Mouse (Mus musculus) forebrain, embryonic 11.5 days (tissue): ENCODE results near the gene Ift52. TPM values are rescaled to one million over a fixed set of nuclear protein-coding genes. Genes with fewer than 3 reads are reported as not detected.

ENCODE experiments used
- ATAC-seq: fragments of 200-750 bp; cut with Nextera tagmentation; replicated peaks from 2 replicates; pipeline ENCODE4 v1.8.0; 2017; ENCODE audit warnings: moderate TSS enrichment; ENCODE audit not compliant: low FRiP score
- DNase-seq: peaks from one replicate; pipeline ENCODE4 v3.0.0-alpha.2; 2017; ENCODE audit warnings: low spot score
- H3K27ac ChIP-seq: fragments of 300-500 bp; sonication (generic); 2 replicates; pipeline ENCODE4 v1.5.1; 2014; ENCODE audit warnings: low read depth, low read length
- H3K27me3 ChIP-seq: fragments of 300-500 bp; sonication (generic); 2 replicates; pipeline ENCODE4 v1.6.1; 2014; ENCODE audit warnings: mild to moderate bottlenecking, low read length, mixed read lengths; ENCODE audit not compliant: control insufficient read depth, insufficient read depth
- H3K36me3 ChIP-seq: fragments of 300-500 bp; sonication (generic); 2 replicates; pipeline ENCODE4 v1.6.1; 2014; ENCODE audit warnings: mild to moderate bottlenecking, low read length, moderate library complexity, mixed read lengths; ENCODE audit not compliant: control insufficient read depth, insufficient read depth
- H3K4me1 ChIP-seq: fragments of 300-500 bp; sonication (generic); replicated peaks from 2 replicates; pipeline ENCODE4 v1.6.1; 2014; ENCODE audit warnings: low read length, mixed read lengths; ENCODE audit not compliant: control insufficient read depth, insufficient read depth
- H3K4me2 ChIP-seq: fragments of 300-500 bp; sonication (generic); 2 replicates; pipeline ENCODE4 v1.6.1; 2014; ENCODE audit warnings: low read depth, mild to moderate bottlenecking, low read length, moderate library complexity, mixed read lengths; ENCODE audit not compliant: severe bottlenecking
- H3K4me3 ChIP-seq: fragments of 300-500 bp; sonication (generic); 2 replicates; pipeline ENCODE4 v1.5.1; 2014; ENCODE audit warnings: low read depth, low read length
- H3K9ac ChIP-seq: fragments of 300-500 bp; sonication (generic); 2 replicates; pipeline ENCODE4 v1.6.1; 2014; ENCODE audit warnings: low read length
- H3K9me3 ChIP-seq: fragments of 300-500 bp; sonication (generic); 2 replicates; pipeline ENCODE4 v1.6.1; 2016; ENCODE audit warnings: low read length, mixed read lengths; ENCODE audit not compliant: control insufficient read depth
- WGBS: fragments of 180-500 bp; shearing (Covaris S2); extraction: QIAGEN DNeasy Blood & Tissue Kit; methylation state at CpG from one replicate; pipeline ENCODE4 v1.1.7; 2014; 5-methylcytosine and 5-hydroxymethylcytosine counted together
- polyA plus RNA-seq: library from polyadenylated mRNA; unstranded; fragments of >200 nt; fragmentation: Nextera tagmentation; extraction: Ambion mirVana; gene quantifications from 2 replicates; pipeline ENCODE4 v1.2.1, GENCODE M21; 2014

Ift52 gene
- polyA plus RNA-seq, 1 experiment from 2014 or later, result 58.7 TPM

- WGBS, result 93% methylated on average over 7 of the region's 7 CpGs
- ATAC-seq, result no peak
- no peaks in the 10 kb centered on the region; the same call in 1 of the 2 replicates for H3K36me3 ChIP-seq
Observed at GRCm38 (mm10) chr2:163074006-163074405, 56.9 kb downstream of the Ift52 start.

GRCm38 (mm10) chr2:163074808-163075207 is 57.7 kb downstream of the Ift52 start:
- WGBS, result 88% methylated on average over 12 of the region's 12 CpGs

More at GRCm38 (mm10) chr2:163074006-163074405, 56.9 kb downstream of the Ift52 start:
- H3K9ac ChIP-seq, result no peak overlapping the region
- H3K27me3 ChIP-seq, result no peaks in the 10 kb centered on the region
- no peak overlapping the region for H3K4me2 ChIP-seq
- no peaks in the 10 kb centered on the region for H3K4me1 ChIP-seq
- no peak overlapping the region for H3K4me3 ChIP-seq
- DNase-seq, result no peak
- no peak overlapping the region for H3K27ac ChIP-seq
- H3K9me3 ChIP-seq, result no peaks in the 10 kb centered on the region

GRCm38 (mm10) chr2:163075234-163075633 is 58.1 kb downstream of the Ift52 start:
- H3K9me3 ChIP-seq, result no peaks in the 10 kb centered on the region
- ATAC-seq (no peak), DNase-seq (no peak)
- 73% methylated on average over 3 of the region's 3 CpGs for WGBS
- no peaks in the 10 kb centered on the region; the same call in 1 of the 2 replicates for H3K36me3 ChIP-seq
- H3K4me2 ChIP-seq, result no peak overlapping the region
- H3K4me3 ChIP-seq, result no peak overlapping the region
- H3K9ac ChIP-seq, result no peak overlapping the region
- no peaks in the 10 kb centered on the region for H3K4me1 ChIP-seq
- no peaks in the 10 kb centered on the region for H3K27me3 ChIP-seq
- H3K27ac ChIP-seq, result no peak overlapping the region

More at GRCm38 (mm10) chr2:163074808-163075207, 57.7 kb downstream of the Ift52 start:
- peak; percentile 46 for DNase-seq
- Histone ChIP-seq H3K36me3 (no peaks in the 10 kb centered on the region; the same call in 1 of the 2 replicates), H3K4me2 (no peak overlapping the region), H3K27me3 (no peaks in the 10 kb centered on the region), H3K4me3 (no peak overlapping the region), H3K27ac (no peak overlapping the region), H3K9ac (no peak overlapping the region), H3K4me1 (no peaks in the 10 kb centered on the region), H3K9me3 (no peaks in the 10 kb centered on the region)
- ATAC-seq, result no peak

GRCm38 (mm10) chr2:163079041-163079440 is 61.9 kb downstream of the Ift52 start:
- Histone ChIP-seq H3K4me3 (no peak overlapping the region), H3K36me3 (no peaks in the 10 kb centered on the region; the same call in 1 of the 2 replicates), H3K4me1 (no peaks in the 10 kb centered on the region), H3K27ac (no peak overlapping the region), H3K4me2 (no peak overlapping the region), H3K27me3 (no peaks in the 10 kb centered on the region), H3K9me3 (no peaks in the 10 kb centered on the region), H3K9ac (no peak overlapping the region)
- WGBS, result 92% methylated on average over 4 of the region's 4 CpGs
- no peak for DNase-seq
- no peak for ATAC-seq

GRCm38 (mm10) chr2:163082591-163082990 is 65.4 kb downstream of the Ift52 start:
- Histone ChIP-seq H3K27ac (no peak overlapping the region), H3K9me3 (no peaks in the 10 kb centered on the region), H3K4me2 (no peak overlapping the region), H3K27me3 (no peaks in the 10 kb centered on the region), H3K9ac (no peak overlapping the region), H3K4me1 (no peaks in the 10 kb centered on the region), H3K4me3 (no peak overlapping the region), H3K36me3 (no peaks in the 10 kb centered on the region; the same call in 1 of the 2 replicates)
- no peak for ATAC-seq
- no peak for DNase-seq
- 91% methylated on average over 5 of the region's 5 CpGs for WGBS

- no peak for DNase-seq
- Histone ChIP-seq H3K4me2 (no peak overlapping the region), H3K4me3 (no peak overlapping the region), H3K27ac (no peak overlapping the region), H3K9ac (no peak overlapping the region), H3K36me3 (no peaks in the 10 kb centered on the region; the same call in 1 of the 2 replicates), H3K4me1 (no peaks in the 10 kb centered on the region), H3K27me3 (no peaks in the 10 kb centered on the region), H3K9me3 (no peaks in the 10 kb centered on the region)
- 92% methylated on average over 3 of the region's 3 CpGs for WGBS
- no peak for ATAC-seq
Observed at GRCm38 (mm10) chr2:163084519-163084918, 67.4 kb downstream of the Ift52 start.

- Histone ChIP-seq H3K4me1 (no peaks in the 10 kb centered on the region), H3K4me2 (no peak overlapping the region), H3K9me3 (no peaks in the 10 kb centered on the region), H3K36me3 (no peaks in the 10 kb centered on the region), H3K27me3 (no peaks in the 10 kb centered on the region), H3K4me3 (no peak overlapping the region), H3K9ac (no peak overlapping the region), H3K27ac (no peak overlapping the region)
- no peak for DNase-seq
- ATAC-seq, result no peak
- 87% methylated on average over 6 of the region's 6 CpGs for WGBS
Observed at GRCm38 (mm10) chr2:163085047-163085446, 67.9 kb downstream of the Ift52 start.

- no peaks in the 10 kb centered on the region for H3K9me3 ChIP-seq
- no peak overlapping the region for H3K27ac ChIP-seq
- DNase-seq, result no peak
- no peaks in the 10 kb centered on the region for H3K27me3 ChIP-seq
- no peak overlapping the region for H3K9ac ChIP-seq
- H3K4me3 ChIP-seq, result no peak overlapping the region
- no peak for ATAC-seq
- no peaks in the 10 kb centered on the region for H3K4me1 ChIP-seq
- 92% methylated on average over 8 of the region's 8 CpGs for WGBS
- no peaks in the 10 kb centered on the region for H3K36me3 ChIP-seq
- no peak overlapping the region for H3K4me2 ChIP-seq
Observed at GRCm38 (mm10) chr2:163086561-163086960, 69.4 kb downstream of the Ift52 start.

- WGBS, result 92% methylated on average over 9 of the region's 9 CpGs
Observed at GRCm38 (mm10) chr2:163087728-163088127, 70.6 kb downstream of the Ift52 start, which contains the start of gene Gtsf1l. Gtsf1l (minus strand) TSS chr2:163087855.

More at GRCm38 (mm10) chr2:163087728-163088127, 70.6 kb downstream of the Ift52 start, which contains the start of gene Gtsf1l:
- Histone ChIP-seq H3K9ac (no peak within 1 kb of the TSS), H3K27ac (no peak within 1 kb of the TSS), H3K27me3 (no peaks in the 10 kb centered on the region), H3K4me2 (no peak within 1 kb of the TSS), H3K4me1 (no peaks in the 10 kb centered on the region), H3K36me3 (no peaks in the 10 kb centered on the region), H3K9me3 (no peaks in the 10 kb centered on the region), H3K4me3 (no peak within 1 kb of the TSS)
- DNase-seq (no peak), ATAC-seq (no peak)
